Mouse (Mus musculus) retina, postnatal 1 day (tissue): Measurements from ENCODE around the gene Gng13.

ENCODE experiments used
- DNase-seq: peaks from one replicate; pipeline ENCODE4 v3.0.0-alpha.2; 2012

Gene Gng13

DNA sequence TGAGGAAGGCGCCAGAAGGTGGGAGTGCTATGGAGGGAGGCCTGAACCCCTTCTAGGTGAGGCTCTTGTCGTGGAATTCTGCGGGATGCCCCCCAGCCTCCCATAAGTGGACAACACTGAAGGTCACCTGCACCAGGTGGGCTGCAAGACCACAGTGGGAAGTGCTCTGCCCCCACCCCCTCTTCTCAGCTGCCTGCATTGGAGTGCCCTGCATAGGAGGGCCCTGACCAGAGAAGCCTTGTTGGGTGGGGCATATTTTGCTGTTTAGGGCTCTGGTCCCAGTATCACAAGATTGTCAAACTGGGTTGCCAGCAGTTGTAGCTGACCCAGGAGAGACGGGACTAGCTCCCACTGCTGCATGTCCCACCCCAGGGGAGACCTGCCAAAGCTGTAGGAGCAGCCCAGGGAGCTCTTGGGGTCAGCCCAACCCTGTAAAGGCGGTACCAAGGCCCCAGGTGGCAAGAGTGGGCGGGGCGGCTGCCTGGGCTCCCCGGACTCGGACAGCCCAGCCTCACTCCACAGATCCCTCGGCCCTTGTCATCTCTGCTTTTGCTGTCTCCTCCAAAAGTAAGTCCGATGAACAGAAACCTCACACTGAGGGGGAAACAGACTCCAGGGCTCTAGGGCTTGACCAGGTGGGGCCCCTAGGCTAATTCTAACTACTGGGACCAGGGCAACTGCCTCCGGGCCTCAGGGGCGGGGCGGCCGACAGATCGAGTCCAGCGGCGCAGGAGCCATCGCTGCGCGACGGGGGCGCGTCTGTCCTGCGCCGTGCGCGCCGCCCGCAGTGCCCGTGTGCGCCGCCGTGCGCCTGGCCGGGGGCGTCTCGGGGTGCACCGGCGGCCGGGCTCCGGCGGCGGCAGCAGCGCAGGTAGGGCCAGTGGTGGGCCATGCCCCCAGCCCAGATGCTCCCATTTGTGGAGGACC, at the start of gene Gng13:
TSS of gene Gng13 (plus strand) at position 461 of the 927 bp plus-strand sequence.
- DNase-seq: peak; percentile 46

DNA sequence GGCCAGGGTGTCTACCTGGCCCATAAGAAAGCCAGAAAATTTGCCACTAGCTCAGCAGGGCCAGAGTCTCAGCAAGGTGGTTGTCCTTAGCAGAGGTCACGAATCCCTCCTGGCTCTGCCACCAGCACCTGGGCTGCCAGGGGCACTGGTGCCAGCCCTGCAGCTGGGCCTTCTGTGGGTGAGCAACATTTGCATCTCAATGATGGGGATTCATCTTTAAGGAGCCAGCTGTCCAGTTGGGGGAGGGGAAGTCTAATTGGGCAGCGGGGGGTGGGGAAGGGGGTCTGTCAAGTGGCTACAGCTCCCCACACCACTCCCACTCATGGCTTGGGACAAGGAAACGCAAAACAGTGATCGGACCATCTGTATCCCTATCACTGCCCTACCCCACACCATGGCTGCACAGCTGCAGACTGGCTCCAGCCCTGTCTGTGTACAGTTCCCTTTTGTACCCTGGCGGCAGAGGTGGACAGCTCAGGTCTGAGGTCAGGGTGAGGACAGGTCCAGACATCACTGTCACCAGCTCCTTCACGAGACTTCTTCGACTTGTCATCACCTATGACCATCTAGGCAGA, 48.4 kb upstream of the Gng13 start:
- DNase-seq: peak; percentile 28

DNA sequence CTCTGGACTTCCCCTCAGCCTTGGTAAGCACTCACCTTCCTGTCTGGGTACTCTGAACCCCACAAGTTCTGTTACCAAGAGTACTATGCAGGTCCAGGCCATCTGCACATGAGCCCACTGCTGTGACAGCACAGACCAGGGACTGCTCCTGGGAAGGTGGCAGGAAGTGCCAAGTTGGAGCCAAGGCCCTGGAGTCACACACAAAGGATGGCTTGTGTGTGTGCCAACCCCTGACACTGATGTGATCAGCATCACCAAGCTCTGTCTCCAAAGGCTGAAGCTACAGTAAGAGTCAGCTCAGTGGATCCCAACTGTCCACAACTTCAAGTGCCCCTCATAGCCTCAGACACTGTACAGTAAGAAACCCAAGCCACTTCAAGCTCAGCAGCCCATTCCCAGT, 44.0 kb upstream of the Gng13 start:
- no peak for DNase-seq

DNA sequence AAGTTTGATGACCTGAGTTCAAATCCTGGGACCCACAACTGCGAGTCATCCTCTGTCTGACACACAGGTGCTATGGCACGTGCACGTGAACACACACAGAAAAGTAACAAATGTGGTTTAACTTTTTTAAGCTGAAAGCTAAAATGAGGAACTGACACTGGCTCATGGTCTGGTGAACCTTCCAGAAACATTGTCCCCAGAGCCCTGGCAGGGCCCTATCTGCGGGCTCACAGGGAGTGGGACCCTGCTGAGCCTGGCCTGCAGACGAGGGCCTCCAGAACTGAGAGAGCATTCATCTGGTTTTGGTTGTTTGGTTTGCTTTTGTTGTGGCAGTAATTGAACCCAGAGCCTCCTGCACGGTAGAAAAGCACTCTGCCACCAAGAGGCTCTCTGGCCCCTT, 39.0 kb upstream of the Gng13 start:
- no peak for DNase-seq

DNA sequence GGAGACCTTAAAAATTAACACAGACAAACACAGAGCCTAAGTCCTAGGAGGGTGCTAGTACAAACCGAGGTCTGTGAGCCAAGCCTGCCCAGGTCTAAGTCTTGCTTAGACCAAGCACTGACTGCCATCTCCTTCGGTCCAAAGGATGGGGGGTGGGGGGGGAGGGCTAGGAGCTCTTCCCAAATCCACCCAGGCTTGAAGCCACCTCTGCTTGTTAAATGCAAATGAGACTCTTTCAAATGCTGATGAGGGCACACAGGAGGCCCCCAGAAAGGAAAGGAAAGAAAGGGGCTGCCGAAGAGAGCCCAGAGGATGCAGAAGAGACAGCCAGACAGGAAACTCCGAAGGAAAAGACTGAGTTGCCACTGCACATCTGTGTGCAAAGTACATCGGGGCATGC, 37.2 kb upstream of the Gng13 start:
- no peak for DNase-seq

DNA sequence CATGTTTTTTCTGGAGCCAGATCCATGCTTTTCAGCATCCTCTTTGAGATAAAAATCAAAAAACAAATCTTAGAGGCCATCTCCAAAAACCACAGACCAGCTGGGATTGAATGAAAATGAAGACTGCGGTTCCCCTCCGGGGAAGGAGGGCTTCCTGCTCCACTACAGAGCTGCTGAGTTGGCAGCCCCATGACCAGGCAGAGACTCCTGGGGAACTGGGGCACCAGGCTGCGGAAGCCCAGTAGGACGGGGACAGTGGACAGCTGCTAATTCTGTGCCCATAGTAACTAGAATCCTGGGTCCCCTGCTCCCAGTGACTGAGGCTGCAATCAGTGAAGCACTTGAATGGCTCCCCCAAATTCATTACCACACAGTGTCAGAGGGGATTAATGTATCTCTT, 35.3 kb upstream of the Gng13 start:
- DNase-seq: no peak

DNA sequence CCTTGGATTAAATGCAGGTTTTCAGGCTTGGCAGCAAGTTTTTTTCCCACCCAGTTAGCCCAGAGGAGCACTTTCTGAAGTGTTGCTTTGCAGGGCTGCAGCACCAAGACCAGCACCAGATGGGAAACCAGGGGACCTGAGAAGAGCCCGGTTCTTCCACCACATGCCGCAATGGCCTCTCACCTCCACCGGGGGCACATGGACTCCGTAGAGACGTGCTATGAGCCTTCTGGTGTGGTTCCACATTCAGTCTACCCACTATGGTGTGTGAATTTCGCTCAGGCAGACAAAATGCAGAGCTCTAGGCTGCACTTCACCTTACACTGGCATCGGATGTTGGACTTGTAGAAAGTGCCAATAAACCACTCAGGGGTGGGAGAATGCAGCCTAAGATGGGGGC, 30.6 kb upstream of the Gng13 start:
- DNase-seq: peak; percentile 56

DNA sequence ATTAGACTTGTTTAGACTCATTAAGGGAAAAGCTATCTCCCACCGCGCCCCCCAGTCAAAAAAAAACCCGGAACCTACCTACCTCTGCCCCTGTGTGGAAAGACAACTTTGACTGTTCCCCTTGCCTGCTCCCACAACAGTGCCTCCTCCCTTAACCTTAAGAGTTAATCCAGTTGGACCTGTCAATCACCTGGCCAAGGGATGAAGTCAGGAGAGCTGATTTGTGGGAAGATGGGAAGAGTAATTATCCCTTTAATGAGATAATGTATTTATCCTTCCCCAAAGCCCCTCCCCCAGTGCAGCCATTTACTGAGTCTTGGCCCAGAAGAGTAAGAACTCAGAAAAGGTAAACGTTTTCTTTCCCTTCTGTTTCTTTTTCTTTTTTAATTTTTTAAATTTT, 28.0 kb upstream of the Gng13 start:
- peak; percentile 77 for DNase-seq

DNA sequence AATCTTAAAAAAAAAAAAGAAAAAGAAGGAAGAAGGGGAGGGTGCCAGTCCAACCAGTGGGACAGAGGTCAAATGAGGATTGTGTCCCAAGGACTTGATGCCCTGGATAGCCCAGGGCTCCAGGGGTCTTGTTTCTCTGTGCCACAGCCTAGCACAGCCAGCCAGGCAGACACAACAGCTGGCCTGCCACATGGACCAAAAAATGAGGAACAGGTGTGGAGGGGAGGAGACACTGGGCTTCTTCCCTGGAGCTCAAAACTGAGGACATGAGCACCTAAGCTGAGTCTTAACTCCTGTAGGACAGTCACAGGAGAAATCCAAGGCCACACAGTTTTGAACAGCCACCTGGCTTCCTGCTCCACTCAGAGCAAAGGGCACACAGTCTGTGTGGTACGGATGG, 20.7 kb upstream of the Gng13 start:
- DNase-seq: no peak

DNA sequence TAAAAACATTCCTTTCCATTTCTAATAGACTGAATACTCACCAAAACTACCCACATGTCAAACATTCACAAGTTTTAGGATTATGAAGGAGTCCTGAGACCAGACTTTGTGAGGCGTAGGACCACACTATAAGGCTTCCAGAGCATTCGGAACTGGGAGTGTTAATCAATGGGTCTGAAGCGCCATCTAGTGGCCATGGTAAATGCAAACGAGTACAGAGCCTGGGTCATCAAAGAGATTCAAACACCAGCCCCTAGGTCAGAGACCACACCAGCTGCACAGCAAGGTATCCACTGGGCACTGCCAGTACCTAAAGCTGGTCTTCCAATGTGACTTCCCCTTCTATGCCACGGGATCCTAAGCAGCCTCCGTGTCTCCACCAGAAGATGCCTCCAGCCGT, 18.5 kb upstream of the Gng13 start:
- peak; percentile 91 for DNase-seq

DNA sequence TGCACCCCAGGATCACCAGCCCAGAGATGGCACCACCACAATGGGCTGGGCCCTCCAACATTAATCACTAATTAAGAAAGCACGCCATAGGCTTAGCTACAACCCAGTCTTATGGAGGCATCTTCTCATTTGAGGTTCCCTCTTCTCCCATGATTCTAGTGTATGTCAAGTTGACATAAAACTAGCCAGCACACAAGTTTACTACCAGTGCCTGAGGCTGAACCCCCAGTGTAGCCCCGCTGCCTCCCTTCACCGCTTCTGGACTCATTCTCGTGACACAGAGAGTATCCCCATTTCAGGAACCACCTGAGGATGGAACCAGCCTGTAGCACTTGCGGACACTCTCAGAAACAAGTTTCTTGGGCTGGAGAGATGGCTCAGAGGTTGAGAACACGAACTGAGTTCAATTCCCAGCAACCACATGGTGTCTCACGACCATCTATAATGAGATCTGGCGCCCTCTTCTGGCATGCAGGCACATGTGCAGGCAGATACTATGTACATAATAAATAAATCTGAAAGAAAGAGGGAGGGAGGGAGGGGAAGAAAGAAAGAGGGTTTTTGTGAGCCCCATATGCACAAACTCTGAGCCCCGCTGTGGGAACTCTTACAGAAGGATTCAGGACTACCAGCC, 16.0 kb upstream of the Gng13 start:
- DNase-seq: peak; percentile 42

DNA sequence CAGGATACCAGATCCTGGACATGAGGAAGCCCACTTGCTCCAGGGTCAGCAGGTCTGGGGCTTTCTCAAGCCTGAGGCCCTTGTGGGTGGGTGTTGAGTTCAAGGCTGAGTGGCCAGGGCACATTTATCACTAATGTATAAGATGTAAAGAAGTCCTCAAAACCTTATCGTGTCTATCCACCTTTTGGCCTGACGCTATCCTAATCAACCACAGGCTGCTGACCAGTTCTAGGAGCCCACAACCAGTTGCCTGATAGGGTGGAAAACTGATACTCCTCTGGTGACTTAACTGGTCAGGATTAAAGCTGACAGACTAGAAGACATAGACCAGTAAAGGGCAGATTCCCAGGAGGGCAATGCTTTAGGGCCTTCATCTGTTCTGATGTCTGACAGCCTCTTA, 7.0 kb upstream of the Gng13 start:
- DNase-seq: no peak

DNA sequence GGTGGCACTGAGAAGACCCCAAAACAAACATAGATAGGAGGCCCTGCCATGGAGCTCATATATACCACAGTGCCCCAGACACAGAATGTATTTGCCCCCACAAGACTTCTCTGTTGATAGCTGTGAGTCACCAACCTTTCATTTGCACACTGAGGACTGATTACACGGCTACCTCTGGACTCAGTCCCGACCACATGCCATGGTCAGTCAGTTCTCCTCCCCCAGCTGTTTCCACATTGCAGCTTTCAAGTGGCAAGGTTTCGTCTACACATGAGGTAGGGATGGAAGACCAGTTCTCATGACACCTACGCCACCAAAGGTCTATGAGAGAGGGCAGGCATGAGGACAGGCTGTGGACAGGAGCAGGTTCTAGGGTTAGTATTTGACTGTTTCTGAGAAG, 5.8 kb upstream of the Gng13 start:
- no peak for DNase-seq

DNA sequence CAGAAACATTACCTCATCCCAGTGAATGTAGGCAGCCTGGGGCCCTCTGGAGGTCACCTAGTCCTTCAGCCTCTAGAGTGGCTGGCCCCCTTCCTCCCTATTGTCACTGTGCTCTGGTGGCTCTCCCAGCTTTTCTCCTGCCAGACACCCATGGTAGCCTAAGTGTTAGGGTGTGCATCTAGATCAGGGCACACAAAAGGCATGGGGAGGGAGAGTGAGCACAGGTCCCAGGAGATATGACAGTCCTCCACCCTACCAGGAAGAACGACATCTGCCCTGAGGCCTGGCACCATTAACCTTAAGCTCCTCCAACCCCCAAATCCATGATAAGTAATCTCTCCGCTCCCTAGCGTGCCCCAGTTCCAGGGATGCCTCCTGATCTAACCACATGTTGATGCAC, 1.3 kb upstream of the Gng13 start:
- peak; percentile 35 for DNase-seq

DNA sequence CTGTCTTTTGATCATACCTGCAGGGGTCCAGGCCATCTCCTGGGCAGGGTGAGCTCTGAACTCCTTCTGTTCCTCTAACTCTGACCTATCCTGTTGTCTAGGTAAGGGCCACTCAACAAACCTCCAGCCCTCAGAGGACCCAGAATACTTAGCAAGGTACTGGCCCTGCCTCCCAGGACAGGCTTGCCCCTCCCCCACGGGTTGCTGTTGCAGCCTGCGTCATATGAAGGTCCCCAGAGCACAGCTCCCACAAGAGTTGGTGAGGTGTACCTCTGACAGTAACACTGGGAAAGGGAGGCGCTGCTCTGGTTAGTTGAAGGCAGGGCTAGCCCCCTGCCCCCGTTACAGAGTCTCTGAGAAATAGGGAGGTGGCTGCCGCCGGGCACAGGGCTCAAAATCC, 841 bp upstream of the Gng13 start:
- peak; percentile 36 for DNase-seq

DNA sequence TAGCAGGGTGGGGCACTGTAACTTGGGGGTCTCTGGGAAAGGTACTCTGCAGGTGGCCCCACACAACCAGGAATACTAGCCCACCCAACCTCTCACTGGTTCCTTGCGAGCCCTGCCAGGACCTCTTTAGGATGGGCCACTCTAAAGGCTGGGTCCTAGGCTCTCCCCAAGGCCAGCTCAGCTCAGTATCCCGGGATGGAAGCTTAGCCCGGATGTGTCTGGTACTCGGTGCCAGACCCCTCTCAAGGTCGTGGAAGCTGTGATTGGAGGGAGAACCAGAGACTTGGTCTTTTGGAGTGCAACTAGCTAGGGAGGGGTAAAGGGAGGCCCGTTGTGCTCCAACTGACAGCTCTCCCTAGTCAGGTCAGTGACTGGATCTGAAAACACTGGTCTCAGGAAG, 720 bp downstream of the Gng13 start:
- no peak for DNase-seq

DNA sequence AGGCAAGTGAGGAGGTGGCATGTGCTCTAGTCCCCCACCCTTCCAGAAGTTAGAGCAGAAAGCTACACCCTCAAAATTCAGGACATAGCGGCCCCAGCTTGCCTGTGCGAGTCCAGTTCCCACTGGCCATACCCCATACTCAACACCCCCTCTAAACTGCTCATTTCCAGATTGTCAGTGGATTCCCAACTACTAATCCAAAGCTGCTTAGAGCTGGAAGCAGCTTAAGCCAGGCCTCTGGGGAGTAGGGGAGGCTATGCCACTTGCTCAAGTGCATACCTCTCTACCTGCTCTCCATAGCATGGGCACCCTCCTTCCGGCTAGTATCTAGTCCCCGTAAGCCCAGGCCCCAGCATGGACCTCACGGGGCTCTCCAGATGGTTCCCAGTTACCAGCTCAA, 4.5 kb downstream of the Gng13 start:
- peak; percentile 75 for DNase-seq

DNA sequence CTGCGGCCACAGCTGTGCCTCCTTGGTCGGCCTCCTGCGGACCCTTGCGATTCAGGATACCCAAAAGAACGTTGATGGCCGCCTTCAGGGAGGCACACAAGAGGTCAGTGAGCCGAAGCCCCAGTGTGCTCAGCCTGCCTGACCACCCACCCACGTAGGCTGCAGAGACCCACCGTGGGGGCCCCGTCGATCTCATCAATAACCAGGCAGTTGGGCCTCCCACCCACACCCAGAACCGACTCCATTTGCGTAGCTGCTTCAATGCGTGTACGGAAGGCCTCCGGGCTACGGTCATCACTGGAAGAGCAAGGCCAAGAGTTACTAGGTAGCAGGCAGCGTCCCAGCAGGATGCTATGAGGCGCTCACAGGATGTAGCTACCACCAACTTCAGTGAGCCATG, 6.5 kb downstream of the Gng13 start:
- DNase-seq: no peak

DNA sequence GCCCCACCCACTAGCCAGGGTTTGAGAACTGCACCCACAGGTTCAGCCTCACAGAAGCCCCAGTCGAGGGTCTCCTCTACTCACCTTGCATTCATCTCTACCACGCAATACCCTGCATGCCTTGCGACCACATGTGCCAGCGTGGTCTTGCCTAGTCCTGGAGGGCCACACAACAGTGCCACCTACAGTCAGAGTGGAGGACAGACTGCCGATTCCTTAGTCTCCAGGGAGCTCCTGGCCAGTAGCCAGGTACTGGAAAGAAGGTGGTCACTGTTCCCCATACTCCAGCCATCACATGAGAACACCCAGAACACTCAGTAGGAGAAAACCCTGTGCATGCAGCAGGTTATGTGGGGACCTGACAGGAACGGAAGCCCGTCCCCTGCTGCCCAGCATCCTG, 6.9 kb downstream of the Gng13 start:
- DNase-seq: peak; percentile 59

DNA sequence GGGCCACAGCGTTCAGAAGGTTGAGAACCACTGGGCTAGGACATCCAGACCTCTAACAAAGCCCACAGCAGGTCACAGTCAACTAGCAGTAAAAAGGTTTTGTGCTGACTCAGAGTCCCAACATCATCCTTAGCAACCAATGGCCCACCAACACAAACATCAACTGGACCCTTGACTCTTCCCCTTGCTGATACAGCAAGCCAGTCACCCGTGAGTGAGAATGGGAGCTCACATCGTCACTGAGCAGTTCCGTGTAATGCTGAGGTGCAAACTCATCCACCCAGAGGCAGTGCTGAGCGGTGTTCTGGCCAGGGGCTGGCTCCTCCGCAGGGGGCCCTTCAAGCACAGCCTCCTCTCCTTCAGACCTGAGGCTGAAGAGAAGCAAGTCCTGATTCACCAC, 8.3 kb downstream of the Gng13 start:
- no peak for DNase-seq

DNA sequence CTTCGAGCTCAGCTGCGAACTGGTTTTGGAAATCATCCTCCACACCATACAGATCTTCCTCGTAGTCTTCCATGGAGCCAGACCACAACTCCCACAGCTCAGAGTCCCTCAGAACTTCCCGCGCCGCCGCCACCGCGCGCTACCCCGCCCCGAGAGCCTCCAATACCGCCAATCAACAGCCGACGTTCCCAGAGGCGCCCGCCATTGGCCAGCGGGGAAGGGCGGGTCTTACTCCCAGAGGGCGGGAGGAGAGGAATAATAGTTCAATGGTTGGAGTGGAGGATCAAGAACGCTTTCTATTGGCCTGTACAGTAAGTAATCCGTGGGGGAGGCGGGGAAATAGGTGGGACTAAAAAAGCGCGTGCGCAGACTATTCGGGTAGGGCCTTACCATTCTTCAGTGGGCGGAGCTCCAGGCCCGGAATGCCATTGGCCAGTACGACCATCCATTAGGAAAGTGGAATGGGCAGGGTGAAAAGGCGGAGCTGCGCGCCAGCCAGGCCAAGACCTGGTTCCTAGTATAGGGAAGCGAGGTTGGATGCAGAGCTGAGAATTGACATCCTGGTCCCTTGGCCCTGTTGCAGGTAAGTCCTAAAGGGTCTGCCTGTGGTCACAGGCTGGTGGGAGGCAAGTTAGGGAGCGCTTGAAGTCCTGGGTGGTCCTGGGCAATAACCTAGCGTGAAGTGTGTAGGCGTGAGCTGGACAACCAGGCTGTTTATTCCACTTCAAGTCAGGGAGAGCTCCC, 10.5 kb downstream of the Gng13 start, which contains the start of the genes Chtf18 and Rpusd1:
TSS of gene Chtf18 (minus strand) at position 155 of the 744 bp plus-strand sequence.
TSS of gene Rpusd1 (plus strand) at position 406 of the 744 bp plus-strand sequence.
- peak; percentile 100 for DNase-seq

DNA sequence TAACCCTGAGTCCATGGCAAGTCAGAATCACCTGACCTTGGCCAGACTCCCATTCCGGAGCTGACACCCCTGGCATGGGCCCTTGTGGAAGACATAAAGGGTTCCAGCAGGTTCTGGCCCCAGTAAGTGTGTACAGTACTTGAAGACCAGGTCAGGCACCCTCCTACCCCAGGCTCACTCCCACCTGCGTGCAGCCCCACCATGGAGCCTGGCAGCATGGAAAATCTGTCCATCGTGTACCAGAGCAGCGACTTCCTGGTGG, 11.0 kb downstream of the Gng13 start:
- no peak for DNase-seq

DNA sequence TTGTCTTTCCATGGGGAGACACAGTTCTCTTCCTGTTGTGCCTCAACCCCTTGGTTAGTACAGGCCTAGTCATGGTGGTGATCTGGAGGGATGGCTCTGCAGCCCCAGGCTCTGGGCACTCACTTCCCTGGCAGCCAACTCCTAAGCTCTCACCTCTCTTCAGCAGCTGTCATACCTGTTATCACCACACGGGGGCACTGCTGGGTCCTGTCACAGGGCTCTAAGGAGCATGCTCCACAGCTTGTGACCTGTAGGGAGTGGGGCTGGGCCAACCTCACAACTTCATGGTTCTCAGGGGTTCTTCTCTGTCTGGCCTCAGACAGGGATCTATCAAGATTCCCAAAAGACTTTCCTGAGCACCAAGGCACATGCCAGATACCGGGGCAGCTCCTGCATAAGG, 15.1 kb downstream of the Gng13 start:
- DNase-seq: peak; percentile 93

DNA sequence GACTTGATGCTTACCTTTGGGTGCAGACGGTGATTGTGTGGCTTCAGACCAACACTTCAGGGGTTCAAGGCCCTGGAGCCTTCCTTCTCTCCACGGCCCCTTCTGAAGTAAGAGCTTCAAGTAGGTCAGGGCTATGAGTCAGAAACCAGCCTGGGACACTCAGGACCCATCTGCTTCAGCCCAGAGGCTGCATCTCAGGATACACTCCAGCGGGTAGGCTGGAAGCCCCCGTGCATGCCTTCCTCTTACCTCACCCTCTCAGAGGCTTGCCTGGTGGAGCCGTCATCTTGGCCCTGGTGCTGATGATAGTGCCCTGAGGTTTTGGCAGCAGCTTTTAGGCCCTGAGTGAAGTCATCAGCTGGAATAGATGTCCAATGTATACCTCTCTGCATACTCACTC, 18.3 kb downstream of the Gng13 start:
- no peak for DNase-seq
